Mouse (Mus musculus) stomach, embryonic 16.5 days (tissue): Measurements from ENCODE around the gene Pnkd. TPM values are rescaled to one million over a fixed set of nuclear protein-coding genes. Genes with fewer than 3 reads are reported as not detected.

Experiments used
- ATAC-seq: fragments of 200-750 bp; cut with Nextera tagmentation; 2 replicates; pipeline ENCODE4 v1.8.0; 2017; ENCODE audit warnings: moderate number of reproducible peaks, moderate TSS enrichment; ENCODE audit not compliant: insufficient read depth, low FRiP score
- H3K27ac ChIP-seq: fragments of 300-500 bp; sonication (generic); 2 replicates; pipeline ENCODE4 v1.5.1; 2014; ENCODE audit warnings: low read length
- H3K27me3 ChIP-seq: fragments of 300-500 bp; sonication (generic); 2 replicates; pipeline ENCODE4 v1.6.1; 2014; ENCODE audit warnings: low read length, control low read depth, mixed read lengths; ENCODE audit not compliant: control insufficient read depth, insufficient read depth
- H3K36me3 ChIP-seq: fragments of 300-500 bp; sonication (generic); 2 replicates; pipeline ENCODE4 v1.6.1; 2014; ENCODE audit warnings: low read length; ENCODE audit not compliant: control insufficient read depth, insufficient read depth
- H3K4me1 ChIP-seq: fragments of 300-500 bp; sonication (generic); 2 replicates; pipeline ENCODE4 v1.6.1; 2014; ENCODE audit warnings: low read length, control low read depth, mixed read lengths; ENCODE audit not compliant: control insufficient read depth, insufficient read depth
- H3K4me2 ChIP-seq: fragments of 300-500 bp; sonication (generic); 2 replicates; pipeline ENCODE4 v1.6.1; 2014; ENCODE audit warnings: low read depth, low read length, mixed read lengths
- H3K4me3 ChIP-seq: fragments of 300-500 bp; sonication (generic); replicated peaks from 2 replicates; pipeline ENCODE4 v1.5.1; 2014; ENCODE audit warnings: mild to moderate bottlenecking, low read length
- H3K9ac ChIP-seq: fragments of 300-500 bp; sonication (generic); 2 replicates; pipeline ENCODE4 v1.6.1; 2014; ENCODE audit warnings: low read length
- H3K9me3 ChIP-seq: fragments of 300-500 bp; sonication (generic); replicated peaks from 2 replicates; pipeline ENCODE4 v1.6.1; 2016; ENCODE audit warnings: low read length, control low read depth; ENCODE audit not compliant: control insufficient read depth
- WGBS: fragments of 180-500 bp; shearing (Covaris S2); extraction: QIAGEN DNeasy Blood & Tissue Kit; methylation state at CpG from one replicate; pipeline ENCODE4 v1.1.7; 2014; 5-methylcytosine and 5-hydroxymethylcytosine counted together
- polyA plus RNA-seq: library from polyadenylated mRNA; unstranded; fragments of >200 nt; fragmentation: Nextera tagmentation; extraction: Ambion mirVana; gene quantifications from 2 replicates; pipeline ENCODE4 v1.2.1, GENCODE M21; 2015

Gene Pnkd
- polyA plus RNA-seq, 1 experiment from 2014 or later = 119 TPM

DNA sequence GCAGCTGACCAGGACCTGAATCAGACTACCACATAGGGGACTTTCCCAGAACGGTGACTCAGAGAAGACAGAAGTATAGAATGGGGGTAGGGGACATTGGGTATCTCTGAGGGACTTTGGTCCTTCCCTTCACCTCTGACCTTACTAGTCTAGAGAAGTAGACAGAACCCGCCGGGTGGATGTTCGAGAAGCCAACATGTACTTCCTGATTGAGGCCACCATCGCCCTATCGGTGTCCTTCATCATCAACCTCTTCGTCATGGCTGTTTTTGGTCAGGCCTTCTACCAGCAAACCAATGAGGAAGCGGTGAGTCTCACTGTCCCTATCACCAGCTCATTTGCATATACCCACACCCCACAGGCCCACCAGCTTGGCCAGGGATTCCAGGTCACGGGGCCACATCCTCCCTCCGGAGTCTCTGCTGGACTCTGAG is 96.9 kb downstream of the Pnkd start:
- no peak overlapping the region for H3K4me2 ChIP-seq
- H3K36me3 ChIP-seq = no peaks in the 10 kb centered on the region
- no peak overlapping the region for H3K27ac ChIP-seq
- H3K4me3 ChIP-seq = no peak overlapping the region
- no peak overlapping the region for H3K9ac ChIP-seq
- no peaks in the 10 kb centered on the region for H3K27me3 ChIP-seq
- peaks cover 3% of the 10 kb centered on the region; the same call in 1 of the 2 replicates for H3K4me1 ChIP-seq
- 85% methylated on average over 10 of the region's 10 CpGs for WGBS
- no peak for ATAC-seq
- no peaks in the 10 kb centered on the region for H3K9me3 ChIP-seq

- H3K9ac ChIP-seq = no peak overlapping the region
- H3K4me1 ChIP-seq = peaks cover 14% of the 10 kb centered on the region
- 69% methylated on average over 13 of the region's 13 CpGs for WGBS
- H3K36me3 ChIP-seq = no peaks in the 10 kb centered on the region
- no peaks in the 10 kb centered on the region for H3K27me3 ChIP-seq
- H3K4me3 ChIP-seq = no peak overlapping the region
- H3K4me2 ChIP-seq = no peak overlapping the region
- H3K9me3 ChIP-seq = no peaks in the 10 kb centered on the region
- ATAC-seq = no peak
- no peak overlapping the region for H3K27ac ChIP-seq
These were observed 98.7 kb downstream of the Pnkd start for GRCm38 (mm10) chr1:74383385-74383784.

DNA sequence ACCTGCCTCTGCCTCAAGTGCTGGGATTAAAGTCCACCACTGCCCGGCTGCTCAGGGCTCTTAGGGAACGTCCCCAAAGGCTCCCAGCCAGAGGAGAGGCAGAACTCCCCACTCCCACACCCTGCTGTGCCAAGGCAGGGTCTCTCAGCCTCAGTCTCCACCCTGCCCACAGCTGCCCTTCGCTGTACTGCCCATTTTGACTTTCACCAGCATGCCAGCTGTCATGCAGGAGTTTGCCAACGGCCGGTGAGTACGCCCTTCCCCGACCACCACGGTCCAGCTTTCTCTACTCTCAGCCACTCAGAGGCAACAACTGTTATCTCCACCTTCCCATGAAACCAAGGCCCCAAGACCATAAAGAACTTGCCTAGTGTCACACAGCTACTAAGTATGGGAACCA is 99.8 kb downstream of the Pnkd start:
- Histone ChIP-seq H3K4me3 (no peak overlapping the region), H3K4me1 (peaks cover 18% of the 10 kb centered on the region), H3K9me3 (no peaks in the 10 kb centered on the region), H3K27me3 (no peaks in the 10 kb centered on the region), H3K4me2 (no peak overlapping the region), H3K36me3 (no peaks in the 10 kb centered on the region), H3K9ac (no peak overlapping the region), H3K27ac (no peak overlapping the region)
- 85% methylated on average over 8 of the region's 8 CpGs for WGBS
- ATAC-seq = no peak

DNA sequence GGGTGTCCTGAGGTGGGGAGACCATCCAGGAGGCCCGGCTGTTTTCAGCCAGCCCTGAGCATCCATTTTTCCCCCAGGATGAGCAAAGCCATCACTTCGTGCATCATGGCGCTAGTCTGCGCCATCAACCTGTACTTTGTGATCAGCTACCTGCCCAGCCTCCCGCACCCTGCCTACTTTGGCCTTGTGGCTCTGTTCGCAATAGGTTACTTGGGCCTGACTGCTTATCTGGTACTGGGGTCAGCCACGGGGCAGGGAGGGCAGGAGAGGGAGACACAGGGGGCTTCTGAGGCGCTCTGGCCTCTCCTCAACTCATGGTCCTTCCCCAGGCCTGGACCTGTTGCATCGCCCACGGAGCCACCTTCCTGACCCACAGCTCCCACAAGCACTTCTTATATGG is 100.3 kb downstream of the Pnkd start:
- Histone ChIP-seq H3K36me3 (no peaks in the 10 kb centered on the region), H3K4me2 (no peak overlapping the region), H3K9me3 (no peaks in the 10 kb centered on the region), H3K4me1 (peaks cover 24% of the 10 kb centered on the region), H3K9ac (no peak overlapping the region), H3K27me3 (no peaks in the 10 kb centered on the region), H3K27ac (no peak overlapping the region), H3K4me3 (no peak overlapping the region)
- ATAC-seq = no peak
- WGBS = 89% methylated on average over 10 of the region's 10 CpGs

GRCm38 (mm10) chr1:74385531-74385930 is 100.8 kb downstream of the Pnkd start:
- Histone ChIP-seq H3K36me3 (no peaks in the 10 kb centered on the region), H3K4me2 (no peak overlapping the region), H3K9me3 (no peaks in the 10 kb centered on the region), H3K27ac (no peak overlapping the region), H3K4me3 (no peak overlapping the region), H3K9ac (no peak overlapping the region), H3K4me1 (peaks cover 27% of the 10 kb centered on the region), H3K27me3 (no peaks in the 10 kb centered on the region)
- WGBS = 84% methylated on average over 8 of the region's 8 CpGs
- ATAC-seq = no peak

- Histone ChIP-seq H3K27me3 (no peaks in the 10 kb centered on the region), H3K9ac (peak overlapping the region; percentile 86), H3K27ac (peak overlapping the region; percentile 99), H3K4me3 (peak overlapping the region; percentile 63), H3K4me2 (peak overlapping the region; percentile 61), H3K9me3 (no peaks in the 10 kb centered on the region), H3K36me3 (no peaks in the 10 kb centered on the region), H3K4me1 (peaks cover 31% of the 10 kb centered on the region)
- WGBS = 45% methylated on average over 7 of the region's 10 CpGs
- ATAC-seq = no peak
These were observed 101.6 kb downstream of the Pnkd start for GRCm38 (mm10) chr1:74386363-74386713.

GRCm38 (mm10) chr1:74386714-74387385 is 102.1 kb downstream of the Pnkd start:
- Histone ChIP-seq H3K4me2 (peak overlapping the region; percentile 61), H3K9me3 (no peaks in the 10 kb centered on the region), H3K27me3 (no peaks in the 10 kb centered on the region), H3K4me3 (peak overlapping the region; percentile 63), H3K9ac (peak overlapping the region; percentile 86), H3K4me1 (peaks cover 31% of the 10 kb centered on the region), H3K36me3 (no peaks in the 10 kb centered on the region), H3K27ac (peak overlapping the region; percentile 99)
- ATAC-seq = peak; percentile 88
- WGBS = under 1% methylated on average over 26 of the region's 26 CpGs

GRCm38 (mm10) chr1:74387386-74387988 is 102.8 kb downstream of the Pnkd start:
- Histone ChIP-seq H3K4me3 (peak overlapping the region; percentile 63), H3K9ac (peak overlapping the region; percentile 86), H3K9me3 (no peaks in the 10 kb centered on the region), H3K27me3 (no peaks in the 10 kb centered on the region), H3K27ac (peak overlapping the region; percentile 99), H3K36me3 (no peaks in the 10 kb centered on the region), H3K4me2 (peak overlapping the region; percentile 61), H3K4me1 (peaks cover 31% of the 10 kb centered on the region)
- WGBS = 51% methylated on average over 15 of the region's 15 CpGs
- no peak for ATAC-seq

GRCm38 (mm10) chr1:74388398-74388920 is 103.7 kb downstream of the Pnkd start:
- WGBS = 79% methylated on average over 7 of the region's 7 CpGs
- no peak for ATAC-seq
- Histone ChIP-seq H3K4me1 (peaks cover 38% of the 10 kb centered on the region), H3K27me3 (no peaks in the 10 kb centered on the region), H3K36me3 (no peaks in the 10 kb centered on the region), H3K27ac (no peak overlapping the region; the same call in 1 of the 2 replicates), H3K9ac (no peak overlapping the region), H3K9me3 (no peaks in the 10 kb centered on the region), H3K4me3 (no peak overlapping the region), H3K4me2 (no peak overlapping the region)
